Mouse (Mus musculus) adrenal gland, postnatal 4 days (tissue): ENCODE results near the gene Myh7b. TPM values are rescaled to one million over a fixed set of nuclear protein-coding genes. Genes with fewer than 3 reads are reported as not detected.

Experiments used
- DNase-seq, 2 experiments: peaks; one replicate each; pipeline ENCODE4 v3.0.0; 2021 to 2022; ENCODE audit warnings: low spot score in 2 of 2, mixed read lengths in 2 of 2
- total RNA-seq, 2 experiments: library from RNA; stranded (reverse); gene quantifications; 2 replicates each; pipeline ENCODE4 v1.2.3; 2021

Gene Myh7b
- total RNA-seq, 2 experiments from 2014 or later: 0.62 to 1.8 TPM

DNA sequence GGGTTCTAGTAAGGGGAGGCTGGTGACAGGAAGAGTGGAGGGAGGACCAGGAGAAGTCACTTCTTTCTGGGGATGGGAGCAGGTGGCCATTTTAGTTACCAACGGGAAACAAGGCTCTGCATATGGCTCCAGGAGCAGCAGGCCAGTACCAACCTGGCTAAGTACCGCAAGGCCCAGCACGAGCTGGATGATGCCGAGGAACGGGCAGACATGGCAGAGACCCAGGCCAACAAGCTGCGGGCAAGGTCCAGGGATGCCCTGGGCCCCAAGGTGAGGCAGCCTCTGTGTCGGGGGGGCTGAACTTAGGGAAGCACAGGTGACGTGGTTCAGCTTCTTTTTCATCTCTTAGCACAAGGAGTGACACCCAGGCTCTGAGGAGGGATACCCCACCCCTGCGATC, 22.7 kb downstream of the Myh7b start:
- DNase-seq: no peak

- no peak for DNase-seq
These were observed 23.6 kb downstream of the Myh7b start for GRCm38 (mm10) chr2:155634562-155634961.

DNA sequence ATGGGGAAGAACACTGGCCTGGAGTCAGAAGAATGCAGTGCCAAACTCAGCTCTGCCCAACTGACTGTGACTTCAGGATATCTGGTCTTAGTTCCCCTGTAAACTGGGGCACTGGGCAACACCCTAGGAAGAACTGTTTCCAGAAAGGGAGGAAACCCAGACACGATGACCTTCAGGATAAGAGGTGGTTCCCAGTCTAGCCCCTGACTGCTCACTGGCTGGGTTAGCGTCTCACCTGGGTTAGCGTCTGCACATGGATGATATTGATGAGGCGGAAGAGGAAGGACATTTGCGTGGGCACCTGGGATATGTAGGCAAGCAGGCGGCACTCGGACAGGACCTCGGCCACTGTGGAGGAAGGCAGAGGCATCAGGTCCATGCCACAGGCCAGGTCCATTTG, 24.9 kb downstream of the Myh7b start:
- DNase-seq: no peak

DNA sequence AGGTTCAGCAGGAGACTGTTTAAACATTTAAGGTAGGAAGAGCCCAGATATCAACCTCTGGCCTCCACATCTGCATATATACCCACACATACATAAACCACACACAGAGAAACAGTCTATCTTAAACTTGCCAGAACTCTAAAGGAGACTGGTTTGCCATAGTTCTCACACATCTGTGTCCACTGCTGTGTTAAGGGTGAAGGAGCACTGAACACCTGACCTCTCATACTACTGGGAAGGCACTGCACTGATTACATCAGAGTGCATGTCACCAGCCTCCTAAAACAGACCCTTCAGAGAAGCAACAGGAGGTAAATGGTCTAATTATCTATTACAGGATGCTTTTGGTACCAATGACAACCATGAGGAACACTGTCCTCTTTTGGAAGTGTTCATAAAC, 25.9 kb downstream of the Myh7b start:
- DNase-seq: no peak

- DNase-seq: no peak
These were observed 26.4 kb downstream of the Myh7b start for GRCm38 (mm10) chr2:155637411-155637810.

DNA sequence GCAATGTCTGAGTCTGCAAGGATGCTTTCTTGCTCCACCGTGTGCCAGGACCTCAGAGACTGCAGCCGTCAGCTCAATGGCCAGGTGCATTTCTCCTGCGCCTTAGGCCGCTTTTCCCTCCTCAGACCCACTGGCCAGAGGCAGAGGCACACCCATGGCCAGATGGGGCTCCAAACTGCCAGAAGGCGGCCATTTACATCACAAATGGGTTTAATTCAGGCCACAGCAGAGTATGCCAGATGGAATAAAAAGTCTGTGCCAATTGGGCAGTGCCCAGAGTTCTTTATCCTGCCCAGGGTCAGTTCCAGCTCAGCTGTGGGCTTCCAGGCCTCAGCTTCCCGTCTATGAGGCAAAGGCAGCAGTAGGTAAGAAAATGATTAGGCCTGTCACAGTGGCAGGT, 29.6 kb downstream of the Myh7b start:
- no peak for DNase-seq

DNA sequence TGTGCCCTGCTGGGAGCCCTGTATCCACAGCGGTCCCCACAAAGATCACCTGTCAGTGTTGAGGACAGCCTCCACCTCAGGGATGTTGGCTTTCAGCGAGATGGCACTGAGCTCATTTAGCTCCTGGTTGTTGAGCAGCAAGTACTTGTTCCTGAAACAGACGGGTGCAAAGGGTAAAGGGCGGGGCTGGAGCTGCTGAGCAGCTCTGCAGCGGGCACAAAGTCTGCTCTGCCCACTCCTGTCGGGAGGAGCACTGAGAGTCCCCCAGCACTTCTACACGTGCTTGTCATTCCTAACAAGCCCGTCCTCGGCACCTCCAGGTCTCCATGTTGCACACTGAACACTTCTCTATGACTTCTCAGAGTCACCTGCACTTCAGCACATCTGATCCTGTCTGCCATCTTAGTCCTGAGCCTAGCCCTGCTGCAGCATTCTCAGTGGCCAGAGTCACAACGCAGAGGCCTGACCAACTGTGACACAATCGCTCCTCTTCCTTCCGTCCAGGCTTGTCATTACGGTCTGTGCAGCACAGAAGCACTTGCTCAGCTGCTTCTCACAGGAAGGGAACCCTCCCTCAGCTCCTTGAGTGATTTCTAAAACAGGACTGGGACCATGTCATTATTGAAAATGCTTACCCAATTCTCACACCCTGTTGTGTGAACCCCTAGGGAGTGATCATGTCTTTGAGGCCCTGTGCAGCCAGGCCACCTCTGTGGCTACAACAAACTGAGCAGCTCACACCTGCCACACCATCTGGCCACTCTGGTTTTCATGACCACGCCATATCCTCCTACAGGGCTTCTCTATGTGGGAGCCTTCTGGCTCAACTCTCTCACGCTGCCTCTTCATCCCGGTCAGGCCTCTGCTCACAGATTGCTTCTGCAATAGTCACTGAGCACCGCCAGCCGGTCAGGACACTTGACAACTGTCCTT, 30.8 kb downstream of the Myh7b start:
- no peak for DNase-seq

DNA sequence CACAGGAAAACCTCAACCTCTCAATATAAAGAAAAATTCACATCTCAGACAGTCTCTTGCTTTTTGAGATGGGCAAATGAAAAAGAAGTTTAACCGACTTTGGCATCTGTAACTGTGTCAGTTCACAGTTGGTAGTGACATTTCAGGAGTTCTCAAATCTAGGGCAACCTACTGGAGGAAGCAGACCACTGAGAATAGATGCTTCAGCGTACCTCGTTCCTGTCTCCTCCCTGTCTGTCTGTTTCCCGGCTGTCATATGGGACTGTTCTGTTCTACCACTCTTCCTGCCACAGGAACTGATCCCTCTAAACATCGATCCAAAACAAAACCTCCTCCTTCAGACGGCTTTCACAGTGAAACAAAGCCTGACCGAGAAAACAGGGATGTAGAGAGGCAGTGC, 34.7 kb downstream of the Myh7b start:
- DNase-seq: no peak

- DNase-seq: no peak
These were observed 41.6 kb downstream of the Myh7b start for GRCm38 (mm10) chr2:155652618-155653017.

- DNase-seq: no peak
These were observed 44.9 kb downstream of the Myh7b start for GRCm38 (mm10) chr2:155655759-155656372.

DNA sequence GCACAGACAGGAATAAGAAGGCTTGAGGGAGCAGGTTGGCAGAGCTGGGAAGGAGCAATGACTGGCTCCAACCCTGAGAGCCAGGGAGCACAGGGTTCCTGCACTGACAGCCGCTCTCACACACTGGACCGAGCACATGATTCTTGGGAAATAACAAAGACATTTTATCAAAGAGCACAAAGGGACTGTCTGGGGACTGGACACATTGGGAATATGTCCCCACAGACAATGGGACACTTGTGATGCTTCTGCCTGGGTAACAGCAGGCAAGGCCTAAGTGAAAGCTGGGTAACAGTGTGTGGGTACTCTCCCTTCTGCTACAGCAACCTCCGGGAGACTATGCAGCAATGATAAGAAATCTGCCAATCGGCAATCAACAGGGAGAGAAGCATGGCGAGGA, 51.4 kb downstream of the Myh7b start:
- DNase-seq: no peak

DNA sequence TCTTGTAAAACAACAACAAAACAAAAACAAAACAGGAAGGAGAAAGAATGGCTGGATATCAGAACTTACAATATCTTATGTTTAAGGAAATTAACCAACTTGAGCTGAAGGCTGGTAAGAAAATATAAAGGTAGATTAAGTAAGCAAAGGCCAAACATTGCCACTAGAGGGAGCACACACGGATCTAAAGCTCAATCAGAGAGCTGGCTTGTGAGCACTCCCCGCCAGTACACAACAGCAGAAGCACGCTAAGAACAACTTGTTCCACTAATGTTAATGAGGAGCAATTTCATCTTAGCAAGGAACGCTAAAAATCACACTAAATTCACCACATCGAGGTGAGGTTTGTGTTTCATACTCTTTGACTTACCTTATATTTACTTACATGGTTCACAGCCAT, 52.1 kb downstream of the Myh7b start:
- DNase-seq: no peak

DNA sequence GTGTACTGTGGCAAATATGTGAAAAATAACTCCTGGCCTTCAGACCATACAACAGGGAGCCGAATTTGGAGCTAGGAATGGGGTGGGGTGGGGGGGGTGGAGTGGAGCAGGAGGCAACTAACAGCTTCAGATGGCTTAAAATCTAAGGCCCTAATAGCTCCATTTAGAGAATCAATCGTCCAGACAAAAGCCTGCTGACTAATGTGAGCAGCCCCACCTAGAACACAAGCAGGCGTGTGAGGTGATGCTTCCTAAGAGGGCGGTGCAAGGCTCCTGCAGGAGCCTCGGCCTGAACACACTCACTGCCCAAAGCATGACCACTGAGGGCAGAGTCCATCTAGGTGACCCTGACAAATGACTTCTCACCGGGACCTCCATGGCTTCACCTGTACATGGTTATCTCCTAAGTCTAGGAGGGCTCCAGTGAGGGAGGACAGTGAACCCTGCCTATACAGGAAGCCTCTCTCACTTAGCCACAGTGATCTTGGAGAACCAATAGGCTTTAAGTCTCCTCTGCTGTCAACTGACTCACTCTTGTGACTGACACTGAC, 53.0 kb downstream of the Myh7b start:
- no peak for DNase-seq

GRCm38 (mm10) chr2:155667881-155668280, 56.9 kb downstream of the Myh7b start:
- no peak for DNase-seq

GRCm38 (mm10) chr2:155668461-155668860, 57.4 kb downstream of the Myh7b start:
- no peak for DNase-seq

DNA sequence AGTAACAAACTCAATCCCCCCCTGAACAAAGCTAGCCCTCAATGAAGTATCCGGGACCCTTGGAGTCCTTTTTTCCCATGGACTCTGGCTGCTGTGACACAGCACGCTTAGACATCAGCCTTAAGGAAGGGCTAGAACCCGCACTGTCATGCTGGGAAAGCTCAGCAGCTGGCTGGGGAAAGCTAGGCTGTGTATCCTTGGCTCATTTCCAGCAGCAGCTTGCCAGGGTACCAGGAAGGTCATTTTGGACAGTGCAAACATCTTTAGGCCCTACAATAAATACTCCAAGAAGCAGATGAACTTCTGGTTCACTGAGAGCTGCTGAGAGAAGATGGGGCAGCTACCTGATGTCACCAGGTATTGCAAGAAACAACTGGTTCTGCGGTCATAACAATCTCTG, 60.2 kb downstream of the Myh7b start:
- no peak for DNase-seq

GRCm38 (mm10) chr2:155673546-155673945, 62.5 kb downstream of the Myh7b start:
- DNase-seq: peak in 1 of 2 experiments; percentile 28

DNA sequence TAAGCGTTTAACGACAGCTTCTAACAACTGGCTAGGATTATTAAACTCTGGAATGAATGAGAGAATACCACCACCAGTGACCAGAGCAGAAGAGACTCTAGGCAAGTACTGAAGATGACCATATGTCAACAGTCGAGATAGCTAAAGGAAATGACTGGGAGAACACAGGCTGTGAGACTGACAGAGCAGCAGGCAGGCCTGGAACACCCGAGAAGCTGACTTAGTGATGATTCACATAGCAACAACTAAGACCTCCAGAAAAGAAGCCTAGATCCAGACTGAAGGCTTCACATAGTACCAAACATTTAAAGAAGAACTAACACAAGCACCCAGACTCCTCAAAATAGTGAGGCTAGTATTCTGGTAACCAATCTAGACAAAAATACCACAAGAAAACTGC, 64.1 kb downstream of the Myh7b start:
- no peak for DNase-seq

- DNase-seq: no peak
These were observed 68.6 kb downstream of the Myh7b start for GRCm38 (mm10) chr2:155679586-155680110.

DNA sequence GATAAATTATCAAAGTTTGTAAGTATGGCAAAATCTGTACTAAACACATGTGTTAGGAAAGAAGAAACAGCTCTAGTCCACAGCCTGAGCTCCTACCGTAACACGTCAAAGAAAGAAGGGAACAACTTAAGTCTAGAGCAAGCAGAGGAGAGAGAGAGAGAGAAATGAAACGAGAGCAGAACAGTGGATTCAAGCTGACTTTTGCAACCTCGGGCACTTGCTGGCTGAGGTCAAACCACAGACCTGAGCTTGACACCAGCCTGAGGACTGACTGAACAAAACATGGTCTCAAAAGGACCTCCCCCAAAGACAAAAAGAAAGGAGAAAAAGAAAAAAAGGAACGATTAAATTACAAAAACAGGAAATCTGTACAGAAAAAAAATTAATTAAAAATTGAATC, 69.6 kb downstream of the Myh7b start:
- no peak for DNase-seq

DNA sequence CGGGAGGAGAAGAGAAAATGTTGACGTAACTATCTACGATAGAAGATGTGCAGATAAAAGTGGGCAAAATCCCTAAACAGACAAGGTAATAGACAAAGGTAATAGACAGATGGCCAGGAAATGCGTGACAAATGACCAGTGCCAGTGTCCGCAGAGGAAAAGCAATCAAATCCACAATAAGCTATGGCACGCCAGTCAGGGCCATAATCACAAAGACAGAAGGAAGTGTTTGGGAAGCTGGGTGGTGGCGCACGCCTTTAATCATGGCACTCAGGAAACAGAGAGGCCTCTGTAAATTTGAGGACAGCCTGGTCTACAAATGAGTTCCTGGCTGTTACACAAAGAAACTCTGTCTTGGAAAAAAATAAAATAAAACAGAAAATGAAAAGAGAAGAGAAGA, 70.2 kb downstream of the Myh7b start:
- DNase-seq: no peak

GRCm38 (mm10) chr2:155681874-155682273, 70.9 kb downstream of the Myh7b start:
- DNase-seq: no peak
